Mouse (Mus musculus): ENCODE data around the gene Pnkd. TPM values are rescaled to one million over a fixed set of nuclear protein-coding genes. Genes with fewer than 3 reads are reported as not detected.
"Not testable (repeated sequence)": the region's sequence is repeated elsewhere in the genome, so short reads cannot be mapped to it uniquely, and the experiment has no call there.

Gene Pnkd
- polyA plus RNA-seq, 1 experiment from 2014 or later: 125 TPM

GRCm38 (mm10) chr1:74282896-74283625 is 1.7 kb upstream of the Pnkd start:
- Histone ChIP-seq H3K4me1 (ENCODE audit: control insufficient read depth, insufficient read depth, low read length) (peaks cover 22% of the 10 kb centered on the region), H3K4me3 (ENCODE audit: low read depth, low read length) (no peak overlapping the region), H3K9me3 (replicated peaks; ENCODE audit: control insufficient read depth, low read length, poor library complexity, severe bottlenecking) (no peaks in the 10 kb centered on the region), H3K4me2 (ENCODE audit: low read length) (no peak overlapping the region), H3K36me3 (ENCODE audit: control insufficient read depth, insufficient read depth, low read length) (peaks cover 25% of the 10 kb centered on the region), H3K27ac (ENCODE audit: low read length) (no peak overlapping the region), H3K9ac (ENCODE audit: low read depth, low read length) (no peak overlapping the region), H3K27me3 (ENCODE audit: control insufficient read depth, insufficient read depth, low read depth, low read length) (no peaks in the 10 kb centered on the region)
- 86% methylated on average over 10 of the region's 10 CpGs for WGBS
- ATAC-seq: no peak

GRCm38 (mm10) chr1:74283686-74284463 is 855 bp upstream of the Pnkd start:
- H3K4me1 ChIP-seq (ENCODE audit: control insufficient read depth, insufficient read depth, low read length): peaks cover 22% of the 10 kb centered on the region
- H3K27me3 ChIP-seq (ENCODE audit: control insufficient read depth, insufficient read depth, low read depth, low read length): no peaks in the 10 kb centered on the region
- WGBS: 12% methylated on average over 15 of the region's 15 CpGs
- H3K4me2 ChIP-seq (ENCODE audit: low read length): peak overlapping the region; percentile 93
- peaks cover 25% of the 10 kb centered on the region for H3K36me3 ChIP-seq (ENCODE audit: control insufficient read depth, insufficient read depth, low read length)
- H3K4me3 ChIP-seq (ENCODE audit: low read depth, low read length): peak overlapping the region; percentile 77
- H3K27ac ChIP-seq (ENCODE audit: low read length): peak overlapping the region; percentile 76
- H3K9ac ChIP-seq (ENCODE audit: low read depth, low read length): peak overlapping the region; percentile 87
- ATAC-seq: peak; percentile 67
- H3K9me3 ChIP-seq (replicated peaks; ENCODE audit: control insufficient read depth, low read length, poor library complexity, severe bottlenecking): no peaks in the 10 kb centered on the region

GRCm38 (mm10) chr1:74285212-74286010 is 681 bp downstream of the Pnkd start:
- 4% methylated on average over 23 of the region's 23 CpGs for WGBS
- H3K4me1 ChIP-seq (ENCODE audit: control insufficient read depth, insufficient read depth, low read length): peaks cover 22% of the 10 kb centered on the region
- H3K27me3 ChIP-seq (ENCODE audit: control insufficient read depth, insufficient read depth, low read depth, low read length): no peaks in the 10 kb centered on the region
- H3K4me3 ChIP-seq (ENCODE audit: low read depth, low read length): peak overlapping the region; percentile 77
- H3K4me2 ChIP-seq (ENCODE audit: low read length): peak overlapping the region; percentile 87
- no peaks in the 10 kb centered on the region for H3K9me3 ChIP-seq (replicated peaks; ENCODE audit: control insufficient read depth, low read length, poor library complexity, severe bottlenecking)
- ATAC-seq: no peak
- peak overlapping the region; percentile 75 for H3K9ac ChIP-seq (ENCODE audit: low read depth, low read length)
- peaks cover 19% of the 10 kb centered on the region for H3K36me3 ChIP-seq (ENCODE audit: control insufficient read depth, insufficient read depth, low read length)
- H3K27ac ChIP-seq (ENCODE audit: low read length): peak overlapping the region; percentile 59

- 59% methylated on average over 15 of the region's 17 CpGs for WGBS
- not testable (repeated sequence) for H3K4me2 ChIP-seq (ENCODE audit: low read length)
These were observed 2.3 kb downstream of the Pnkd start for GRCm38 (mm10) chr1:74286869-74287607.

GRCm38 (mm10) chr1:74288327-74288726 is 3.6 kb downstream of the Pnkd start:
- WGBS: 77% methylated on average over 4 of the region's 4 CpGs
- H3K9ac ChIP-seq (ENCODE audit: low read depth, low read length): no peak overlapping the region
- peaks cover 14% of the 10 kb centered on the region for H3K4me1 ChIP-seq (ENCODE audit: control insufficient read depth, insufficient read depth, low read length)
- H3K9me3 ChIP-seq (replicated peaks; ENCODE audit: control insufficient read depth, low read length, poor library complexity, severe bottlenecking): no peaks in the 10 kb centered on the region
- H3K4me3 ChIP-seq (ENCODE audit: low read depth, low read length): no peak overlapping the region
- no peak for ATAC-seq
- H3K36me3 ChIP-seq (ENCODE audit: control insufficient read depth, insufficient read depth, low read length): no peaks in the 10 kb centered on the region
- no peaks in the 10 kb centered on the region for H3K27me3 ChIP-seq (ENCODE audit: control insufficient read depth, insufficient read depth, low read depth, low read length)
- H3K4me2 ChIP-seq (ENCODE audit: low read length): no peak overlapping the region
- H3K27ac ChIP-seq (ENCODE audit: low read length): no peak overlapping the region

More at GRCm38 (mm10) chr1:74286869-74287607, 2.3 kb downstream of the Pnkd start:
- not testable (repeated sequence) for H3K9me3 ChIP-seq (replicated peaks; ENCODE audit: control insufficient read depth, low read length, poor library complexity, severe bottlenecking); H3K27ac ChIP-seq (ENCODE audit: low read length); H3K27me3 ChIP-seq (ENCODE audit: control insufficient read depth, insufficient read depth, low read depth, low read length); H3K4me3 ChIP-seq (ENCODE audit: low read depth, low read length); H3K9ac ChIP-seq (ENCODE audit: low read depth, low read length); H3K36me3 ChIP-seq (ENCODE audit: control insufficient read depth, insufficient read depth, low read length); ATAC-seq
- H3K4me1 ChIP-seq (ENCODE audit: control insufficient read depth, insufficient read depth, low read length): peaks cover 22% of the 10 kb centered on the region

- WGBS: 92% methylated on average over 9 of the region's 9 CpGs
- H3K27me3 ChIP-seq (ENCODE audit: control insufficient read depth, insufficient read depth, low read depth, low read length): no peaks in the 10 kb centered on the region
- no peak overlapping the region for H3K27ac ChIP-seq (ENCODE audit: low read length)
- ATAC-seq: no peak
- no peak overlapping the region for H3K4me2 ChIP-seq (ENCODE audit: low read length)
- no peaks in the 10 kb centered on the region; the same call in 1 of the 2 replicates for H3K36me3 ChIP-seq (ENCODE audit: control insufficient read depth, insufficient read depth, low read length)
- H3K4me1 ChIP-seq (ENCODE audit: control insufficient read depth, insufficient read depth, low read length): peaks cover 10% of the 10 kb centered on the region
- no peak overlapping the region for H3K9ac ChIP-seq (ENCODE audit: low read depth, low read length)
- H3K4me3 ChIP-seq (ENCODE audit: low read depth, low read length): no peak overlapping the region
- H3K9me3 ChIP-seq (replicated peaks; ENCODE audit: control insufficient read depth, low read length, poor library complexity, severe bottlenecking): no peaks in the 10 kb centered on the region
These were observed 4.5 kb downstream of the Pnkd start for GRCm38 (mm10) chr1:74289248-74289647.

GRCm38 (mm10) chr1:74289740-74290139 is 5.0 kb downstream of the Pnkd start:
- H3K27me3 ChIP-seq (ENCODE audit: control insufficient read depth, insufficient read depth, low read depth, low read length): no peaks in the 10 kb centered on the region
- no peak overlapping the region for H3K27ac ChIP-seq (ENCODE audit: low read length)
- 86% methylated on average over 2 of the region's 2 CpGs for WGBS
- H3K4me1 ChIP-seq (ENCODE audit: control insufficient read depth, insufficient read depth, low read length): peaks cover 10% of the 10 kb centered on the region
- no peak for ATAC-seq
- H3K36me3 ChIP-seq (ENCODE audit: control insufficient read depth, insufficient read depth, low read length): no peaks in the 10 kb centered on the region; the same call in 1 of the 2 replicates
- H3K9me3 ChIP-seq (replicated peaks; ENCODE audit: control insufficient read depth, low read length, poor library complexity, severe bottlenecking): no peaks in the 10 kb centered on the region
- H3K4me3 ChIP-seq (ENCODE audit: low read depth, low read length): no peak overlapping the region
- no peak overlapping the region for H3K9ac ChIP-seq (ENCODE audit: low read depth, low read length)
- no peak overlapping the region for H3K4me2 ChIP-seq (ENCODE audit: low read length)

- H3K9me3 ChIP-seq (replicated peaks; ENCODE audit: control insufficient read depth, low read length, poor library complexity, severe bottlenecking): no peaks in the 10 kb centered on the region
- ATAC-seq: no peak
- no peaks in the 10 kb centered on the region for H3K27me3 ChIP-seq (ENCODE audit: control insufficient read depth, insufficient read depth, low read depth, low read length)
- no peaks in the 10 kb centered on the region; the same call in 1 of the 2 replicates for H3K36me3 ChIP-seq (ENCODE audit: control insufficient read depth, insufficient read depth, low read length)
- no peak overlapping the region for H3K27ac ChIP-seq (ENCODE audit: low read length)
- WGBS: 90% methylated on average over 5 of the region's 5 CpGs
- no peak overlapping the region for H3K4me2 ChIP-seq (ENCODE audit: low read length)
- H3K4me3 ChIP-seq (ENCODE audit: low read depth, low read length): no peak overlapping the region
- H3K9ac ChIP-seq (ENCODE audit: low read depth, low read length): no peak overlapping the region
- peaks cover 10% of the 10 kb centered on the region for H3K4me1 ChIP-seq (ENCODE audit: control insufficient read depth, insufficient read depth, low read length)
These were observed 5.4 kb downstream of the Pnkd start for GRCm38 (mm10) chr1:74290141-74290540.

Data from midbrain, embryonic 16.5 days (tissue).